Mouse (Mus musculus): Measurements from ENCODE around the gene Plcb3. TPM values are rescaled to one million over a fixed set of nuclear protein-coding genes. Genes with fewer than 3 reads are reported as not detected.

Gene Plcb3
- 5.9 and 6.8 TPM in 2 replicates for polyA plus RNA-seq (2015; fragmentation: Nextera tagmentation; extraction: Ambion mirVana)

DNA sequence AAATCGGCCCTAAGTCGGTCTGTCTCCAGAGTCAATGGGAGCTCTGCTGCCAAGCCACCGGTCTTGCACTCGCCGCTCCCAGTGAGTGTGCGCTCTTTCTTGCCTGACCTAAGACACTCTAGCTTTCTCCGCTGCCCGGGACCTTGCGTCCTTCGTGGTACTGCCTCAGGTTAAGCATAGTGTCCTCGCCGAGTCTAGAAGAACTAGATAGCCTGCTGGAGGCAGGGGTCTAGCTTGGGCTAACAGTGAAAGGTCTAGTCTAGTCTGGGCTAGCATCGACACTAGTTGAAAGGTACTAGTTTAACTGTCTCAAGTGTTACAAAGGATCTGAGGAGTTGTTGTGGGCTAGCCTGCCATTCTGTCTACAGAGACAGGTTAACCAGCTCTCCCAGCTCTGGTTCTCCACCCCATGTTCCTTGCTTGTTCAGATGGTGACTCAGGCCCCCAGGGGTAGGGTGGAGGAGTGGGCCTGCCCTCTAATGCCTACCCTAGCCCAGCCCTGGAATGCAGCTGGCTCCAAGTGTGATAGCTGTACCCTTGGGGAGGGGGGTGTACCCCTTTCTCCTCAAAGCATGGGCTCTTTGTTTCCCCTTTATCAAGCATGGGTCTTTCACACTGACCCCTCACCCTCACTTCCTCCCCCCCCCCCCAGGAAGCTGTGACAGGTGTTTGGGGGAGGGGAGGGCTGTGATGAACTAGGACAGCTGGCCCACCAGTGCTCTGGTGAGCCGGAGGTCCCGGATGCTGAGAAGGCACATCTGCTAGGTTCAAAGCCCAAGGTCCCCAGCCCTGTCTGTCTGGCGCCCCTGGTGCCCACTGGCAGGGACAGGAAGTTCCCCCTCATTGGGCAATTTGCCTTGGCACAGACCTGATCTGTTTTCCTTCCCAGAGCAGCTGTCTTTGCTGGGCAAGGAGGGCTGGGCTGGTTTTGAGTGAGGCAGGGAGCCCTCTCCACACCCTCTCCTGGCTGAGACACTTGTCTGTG, at the start of gene Plcb3:
Gene Plcb3 (minus strand): TSS at position 934 of the 985 bp plus-strand sequence.
- peaks cover 19% of the 10 kb centered on the region for H3K36me3 ChIP-seq (replicated peaks)
- H3K4me3 ChIP-seq (replicated peaks) = peak within 1 kb of the TSS; percentile 69
- peak within 1 kb of the TSS; percentile 76 for H3K27ac ChIP-seq (replicated peaks)
- peaks cover 79% of the 10 kb centered on the region for H3K4me1 ChIP-seq (replicated peaks)
- no peak for ATAC-seq (ENCODE audit: insufficient read depth)
- peak within 1 kb of the TSS; percentile 90 for H3K4me2 ChIP-seq
- H3K9me3 ChIP-seq (replicated peaks) = no peaks in the 10 kb centered on the region
- no peaks in the 10 kb centered on the region for H3K27me3 ChIP-seq
- WGBS (ENCODE audit: insufficient replicate concordance) = under 1% methylated on average over 16 of the region's 16 CpGs
- H3K9ac ChIP-seq = peak within 1 kb of the TSS; percentile 56

DNA sequence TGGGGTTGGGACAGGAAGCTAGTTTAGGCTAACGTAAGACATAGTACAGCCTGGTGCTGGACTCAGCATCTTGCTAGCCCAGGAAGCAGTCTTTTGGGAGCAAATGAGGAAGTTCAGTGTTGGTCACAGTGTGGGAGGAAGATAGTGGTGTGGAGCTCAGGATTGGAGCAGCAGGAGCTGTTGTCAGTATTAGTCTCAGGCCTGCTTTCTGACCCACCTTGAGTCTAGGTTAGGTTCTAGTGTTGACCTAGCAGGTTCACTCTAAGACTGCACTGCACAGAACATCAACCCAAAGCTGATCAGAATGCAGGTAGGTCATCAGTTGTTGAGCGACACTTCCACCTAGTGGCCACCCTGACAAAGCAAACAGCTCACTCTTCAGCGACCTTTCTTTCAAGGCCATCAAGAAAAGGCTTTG, 44.0 kb upstream of the Plcb3 start:
- Histone ChIP-seq H3K4me2 (peak overlapping the region; percentile 88), H3K9ac (peak overlapping the region; percentile 84; the same call in 1 of the 2 replicates)

GRCm38 (mm10) chr19:7019191-7019590, 42.9 kb upstream of the Plcb3 start, which contains the start of gene Fermt3:
TSS of gene Fermt3 (minus strand) at chr19:7019469.
- peak; percentile 82 for ATAC-seq (ENCODE audit: insufficient read depth)
- Histone ChIP-seq H3K9me3 (replicated peaks) (no peaks in the 10 kb centered on the region), H3K27ac (replicated peaks) (peak within 1 kb of the TSS; percentile 92), H3K27me3 (no peaks in the 10 kb centered on the region), H3K4me1 (replicated peaks) (peaks cover 46% of the 10 kb centered on the region), H3K4me3 (replicated peaks) (peak within 1 kb of the TSS; percentile 73), H3K36me3 (replicated peaks) (peaks cover 72% of the 10 kb centered on the region), H3K9ac (peak within 1 kb of the TSS; percentile 84), H3K4me2 (peak within 1 kb of the TSS; percentile 88)
- 12% methylated on average over 5 of the region's 5 CpGs for WGBS (ENCODE audit: insufficient replicate concordance)

More for the DNA sequence above, 44.0 kb upstream of the Plcb3 start:
- Histone ChIP-seq H3K9me3 (replicated peaks) (no peaks in the 10 kb centered on the region), H3K27me3 (no peaks in the 10 kb centered on the region), H3K4me1 (replicated peaks) (peaks cover 46% of the 10 kb centered on the region), H3K36me3 (replicated peaks) (peaks cover 75% of the 10 kb centered on the region), H3K4me3 (replicated peaks) (peak overlapping the region; percentile 73), H3K27ac (replicated peaks) (peak overlapping the region; percentile 92)
- 20% methylated on average over 3 of the region's 3 CpGs for WGBS (ENCODE audit: insufficient replicate concordance)
- ATAC-seq (ENCODE audit: insufficient read depth) = no peak

GRCm38 (mm10) chr19:7018546-7018945, 42.3 kb upstream of the Plcb3 start:
- Histone ChIP-seq H3K4me2 (peak overlapping the region; percentile 88), H3K27ac (replicated peaks) (peak overlapping the region; percentile 92), H3K4me1 (replicated peaks) (peaks cover 50% of the 10 kb centered on the region), H3K27me3 (no peaks in the 10 kb centered on the region), H3K9ac (peak overlapping the region; percentile 84), H3K36me3 (replicated peaks) (peaks cover 72% of the 10 kb centered on the region), H3K4me3 (replicated peaks) (peak overlapping the region; percentile 73), H3K9me3 (replicated peaks) (no peaks in the 10 kb centered on the region)
- peak; percentile 4; the same call in 1 of the 2 replicates for ATAC-seq (ENCODE audit: insufficient read depth)
- WGBS (ENCODE audit: insufficient replicate concordance) = 13% methylated on average over 11 of the region's 11 CpGs

- H3K9me3 ChIP-seq (replicated peaks) = no peaks in the 10 kb centered on the region
- H3K27me3 ChIP-seq = no peaks in the 10 kb centered on the region
- H3K27ac ChIP-seq (replicated peaks) = peak overlapping the region; percentile 92
- H3K36me3 ChIP-seq (replicated peaks) = peaks cover 72% of the 10 kb centered on the region
- H3K4me3 ChIP-seq (replicated peaks) = peak overlapping the region; percentile 73
- WGBS (ENCODE audit: insufficient replicate concordance) = 16% methylated on average over 12 of the region's 12 CpGs
- ATAC-seq (ENCODE audit: insufficient read depth) = peak; percentile 86
- H3K9ac ChIP-seq = peak overlapping the region; percentile 84
- H3K4me1 ChIP-seq (replicated peaks) = peaks cover 50% of the 10 kb centered on the region
- peak overlapping the region; percentile 88 for H3K4me2 ChIP-seq
Measured at GRCm38 (mm10) chr19:7017541-7018457, 41.5 kb upstream of the Plcb3 start.

DNA sequence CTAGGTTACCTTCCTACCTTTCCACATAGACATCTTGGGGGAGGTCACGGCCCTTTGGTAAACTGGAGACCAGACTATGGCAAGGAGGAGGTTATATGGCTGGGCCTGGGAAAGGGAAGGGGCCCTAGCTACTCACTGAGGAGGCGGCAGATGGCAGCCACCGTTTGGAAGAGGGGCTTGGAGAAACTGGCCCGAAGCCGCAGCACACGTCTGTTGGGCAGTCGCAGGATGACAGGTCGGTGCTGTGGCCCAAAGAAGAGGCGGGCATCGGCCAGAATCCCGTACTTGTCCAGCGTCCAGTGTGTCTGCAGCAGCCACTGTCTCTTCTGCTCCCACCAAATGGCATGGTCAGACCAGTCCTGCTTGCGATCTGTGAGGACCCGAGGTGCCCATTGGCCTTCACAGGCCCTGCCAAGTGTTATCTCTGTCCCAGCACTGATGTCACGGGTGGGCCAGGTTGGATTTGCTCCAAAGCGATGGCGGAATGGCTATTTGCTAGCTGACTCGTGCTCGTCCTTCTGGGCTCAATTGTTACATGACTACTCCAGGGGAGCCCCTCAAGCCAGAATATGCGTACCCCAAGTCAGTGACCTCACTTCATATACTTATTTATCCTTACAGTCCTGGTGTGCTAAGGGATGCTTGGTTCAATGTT, 38.3 kb upstream of the Plcb3 start:
- no peak overlapping the region for H3K9ac ChIP-seq
- peaks cover 40% of the 10 kb centered on the region for H3K4me1 ChIP-seq (replicated peaks)
- H3K4me2 ChIP-seq = no peak overlapping the region
- no peak overlapping the region for H3K4me3 ChIP-seq (replicated peaks)
- no peak for ATAC-seq (ENCODE audit: insufficient read depth)
- H3K36me3 ChIP-seq (replicated peaks) = peaks cover 65% of the 10 kb centered on the region
- H3K9me3 ChIP-seq (replicated peaks) = no peaks in the 10 kb centered on the region
- 88% methylated on average over 20 of the region's 20 CpGs for whole genome bisulfite sequencing (ENCODE audit: insufficient replicate concordance)
- H3K27ac ChIP-seq (replicated peaks) = no peak overlapping the region
- no peaks in the 10 kb centered on the region for H3K27me3 ChIP-seq

DNA sequence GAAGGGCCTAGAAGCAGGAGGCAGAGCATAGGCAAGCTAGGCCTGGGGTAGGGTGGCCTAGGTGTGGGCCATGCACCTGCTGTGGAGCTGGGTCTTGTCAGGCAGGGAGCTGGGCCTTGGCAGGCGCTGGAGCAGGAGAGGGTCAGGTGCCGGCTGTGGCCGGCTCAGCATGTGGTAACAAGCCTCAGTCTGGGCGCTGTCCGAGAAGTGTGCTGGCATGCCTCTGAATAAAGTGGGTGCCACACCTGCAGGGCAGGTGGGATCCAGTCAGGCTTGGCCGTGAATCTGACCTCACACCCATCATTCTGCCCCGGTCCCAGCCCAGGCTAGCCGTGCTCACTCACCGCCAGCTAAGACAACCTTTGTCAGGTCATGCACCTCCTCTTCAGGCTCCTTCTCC, 37.7 kb upstream of the Plcb3 start:
- no peak for ATAC-seq (ENCODE audit: insufficient read depth)
- Histone ChIP-seq H3K27me3 (no peaks in the 10 kb centered on the region), H3K4me1 (replicated peaks) (peaks cover 34% of the 10 kb centered on the region), H3K9ac (no peak overlapping the region), H3K4me2 (no peak overlapping the region), H3K4me3 (replicated peaks) (no peak overlapping the region), H3K27ac (replicated peaks) (no peak overlapping the region), H3K36me3 (replicated peaks) (peaks cover 69% of the 10 kb centered on the region), H3K9me3 (replicated peaks) (no peaks in the 10 kb centered on the region)
- 88% methylated on average over 9 of the region's 9 CpGs for WGBS (ENCODE audit: insufficient replicate concordance)

DNA sequence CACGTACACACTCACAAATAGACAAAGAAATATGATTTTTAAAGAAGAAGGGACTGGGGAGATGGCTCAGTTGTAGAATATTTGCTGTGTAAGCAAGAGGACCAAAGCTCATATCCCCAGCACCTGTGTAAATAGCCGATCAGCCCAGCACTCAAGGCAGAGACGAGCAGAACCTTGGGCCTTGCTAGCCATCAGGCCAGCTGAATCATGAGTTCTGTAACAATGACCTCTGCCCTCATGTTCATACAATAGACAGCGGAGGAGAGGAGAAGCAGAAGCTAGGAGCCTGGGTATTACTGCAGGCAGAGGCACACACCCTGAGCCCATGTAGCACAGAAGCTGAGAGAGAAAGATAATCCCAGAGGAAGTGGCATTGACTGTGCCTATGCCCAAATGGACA, 36.2 kb upstream of the Plcb3 start:
- Histone ChIP-seq H3K4me3 (replicated peaks) (no peak overlapping the region), H3K27me3 (no peaks in the 10 kb centered on the region), H3K9me3 (replicated peaks) (no peaks in the 10 kb centered on the region), H3K27ac (replicated peaks) (no peak overlapping the region), H3K36me3 (replicated peaks) (peaks cover 82% of the 10 kb centered on the region), H3K9ac (no peak overlapping the region), H3K4me1 (replicated peaks) (peaks cover 20% of the 10 kb centered on the region), H3K4me2 (no peak overlapping the region)
- no peak for ATAC-seq (ENCODE audit: insufficient read depth)
- WGBS (ENCODE audit: insufficient replicate concordance) = 74% methylated on average over 4 of the region's 4 CpGs

DNA sequence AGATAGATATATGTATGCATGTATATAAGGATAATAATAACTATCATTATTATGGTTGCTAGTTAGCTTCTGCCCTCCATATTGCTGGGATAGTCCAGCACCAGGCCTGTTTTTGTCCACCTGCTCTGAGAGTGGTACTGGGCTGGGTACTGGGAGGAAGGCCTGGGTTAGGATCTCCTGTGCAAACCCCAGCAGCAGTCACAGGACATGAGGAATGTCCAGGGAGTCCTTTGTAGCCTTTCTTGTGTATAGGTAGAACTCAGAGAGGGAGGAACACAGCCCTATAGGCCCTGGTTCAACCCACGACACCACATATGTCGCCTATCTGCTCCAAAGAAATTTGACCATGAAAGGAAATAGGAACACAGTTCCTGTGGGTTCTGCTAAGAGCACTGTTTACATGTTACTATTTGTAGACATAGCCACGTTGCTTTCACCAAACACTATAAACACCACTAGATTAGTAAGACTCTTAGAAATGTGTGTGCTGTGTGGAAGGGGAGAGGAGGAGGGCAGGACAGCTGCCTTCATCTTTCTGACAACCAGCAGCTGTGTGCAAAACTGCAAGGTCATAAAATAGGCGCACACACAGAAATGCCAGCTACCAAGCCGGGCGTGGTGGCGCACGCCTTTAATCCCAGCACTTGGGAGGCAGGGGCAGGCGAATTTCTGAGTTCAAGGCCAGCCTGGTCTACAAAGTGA, 30.8 kb upstream of the Plcb3 start:
- WGBS (ENCODE audit: insufficient replicate concordance) = 83% methylated on average over 9 of the region's 9 CpGs
- H3K4me3 ChIP-seq (replicated peaks) = no peak overlapping the region
- peaks cover 67% of the 10 kb centered on the region for H3K36me3 ChIP-seq (replicated peaks)
- no peak overlapping the region for H3K27ac ChIP-seq (replicated peaks)
- ATAC-seq (ENCODE audit: insufficient read depth) = no peak
- no peaks in the 10 kb centered on the region for H3K9me3 ChIP-seq (replicated peaks)
- H3K4me2 ChIP-seq = no peak overlapping the region
- H3K27me3 ChIP-seq = no peaks in the 10 kb centered on the region
- 0 out of 2 replicates have a peak, but pooled peaks cover 4% of the 10 kb centered on the region for H3K4me1 ChIP-seq (replicated peaks)
- no peak overlapping the region for H3K9ac ChIP-seq
